Mouse (Mus musculus) lung, embryonic 15.5 days (tissue): ENCODE measurements around the gene Mlec. TPM values are rescaled to one million over a fixed set of nuclear protein-coding genes. Genes with fewer than 3 reads are reported as not detected.
A peak's percentile ranks its signal among the peaks of the same experiment; 100 is the strongest.
"Not testable (repeated sequence)": the region's sequence is repeated elsewhere in the genome, so short reads cannot be mapped to it uniquely, and the experiment has no call there.

Experiments used
- ATAC-seq: fragments of 200-750 bp; cut with Nextera tagmentation; 2 replicates; pipeline ENCODE4 v1.8.0; 2017; ENCODE audit warnings: moderate number of reproducible peaks, borderline replicate concordance; ENCODE audit not compliant: low FRiP score, low TSS enrichment; ENCODE audit errors: extremely low read depth
- H3K27ac ChIP-seq: fragments of 300-500 bp; sonication (generic); 2 replicates; pipeline ENCODE4 v1.5.1; 2015; ENCODE audit warnings: moderate library complexity, mild to moderate bottlenecking, inconsistent platforms
- H3K27me3 ChIP-seq: fragments of 300-500 bp; sonication (generic); 2 replicates; pipeline ENCODE4 v1.6.1; 2015; ENCODE audit warnings: inconsistent platforms
- H3K36me3 ChIP-seq: fragments of 300-500 bp; sonication (generic); 2 replicates; pipeline ENCODE4 v1.6.1; 2015; ENCODE audit warnings: inconsistent platforms
- H3K4me1 ChIP-seq: fragments of 300-500 bp; sonication (generic); 2 replicates; pipeline ENCODE4 v1.6.1; 2015; ENCODE audit warnings: inconsistent platforms
- H3K4me2 ChIP-seq: fragments of 300-500 bp; sonication (generic); 2 replicates; pipeline ENCODE4 v1.6.1; 2015; ENCODE audit warnings: inconsistent platforms, mild to moderate bottlenecking, moderate library complexity
- H3K4me3 ChIP-seq: fragments of 300-500 bp; sonication (generic); 2 replicates; pipeline ENCODE4 v1.5.1; 2015; ENCODE audit warnings: mild to moderate bottlenecking, inconsistent platforms
- H3K9ac ChIP-seq: fragments of 300-500 bp; sonication (generic); 2 replicates; pipeline ENCODE4 v1.6.1; 2015; ENCODE audit warnings: inconsistent platforms
- H3K9me3 ChIP-seq: fragments of 300-500 bp; sonication (generic); 2 replicates; pipeline ENCODE4 v1.6.1; 2016; ENCODE audit warnings: inconsistent platforms
- WGBS: fragments of 180-500 bp; shearing (Covaris S2); methylation state at CpG from one replicate; pipeline ENCODE4 v1.1.7; 2015; 5-methylcytosine and 5-hydroxymethylcytosine counted together
- polyA plus RNA-seq: library from polyadenylated mRNA; unstranded; fragments of >200 nt; fragmentation: Nextera tagmentation; extraction: Ambion mirVana; gene quantifications from 2 replicates; pipeline ENCODE4 v1.2.1, GENCODE M21; 2015

Gene Mlec
- polyA plus RNA-seq, 1 experiment from 2014 or later = 77.0 TPM

DNA sequence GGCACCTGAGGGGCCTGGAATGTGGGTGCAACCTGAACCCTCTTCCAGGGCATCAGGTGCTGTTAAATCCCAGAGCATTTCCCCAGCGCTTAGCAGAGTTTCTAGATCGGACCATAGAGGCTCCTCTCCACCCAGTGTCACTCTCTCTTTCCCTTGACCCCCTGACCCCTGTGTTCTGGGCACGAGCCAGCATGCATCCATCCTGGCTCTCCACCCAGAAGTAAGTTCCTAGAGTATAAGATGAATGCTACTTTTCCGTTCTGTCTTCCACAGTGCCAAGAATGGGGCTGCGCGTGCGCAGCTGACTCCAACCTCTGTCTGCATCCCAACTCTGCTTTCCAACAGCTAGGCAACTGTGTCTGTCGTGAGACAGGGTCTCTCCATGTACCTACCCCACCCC, 12.2 kb upstream of the Mlec start:
- Histone ChIP-seq H3K4me2 (no peak overlapping the region), H3K9me3 (no peaks in the 10 kb centered on the region), H3K4me1 (peaks cover 30% of the 10 kb centered on the region), H3K4me3 (no peak overlapping the region), H3K9ac (no peak overlapping the region), H3K27ac (no peak overlapping the region), H3K36me3 (no peaks in the 10 kb centered on the region), H3K27me3 (no peaks in the 10 kb centered on the region)
- 59% methylated on average over 8 of the region's 8 CpGs for WGBS
- no peak for ATAC-seq

DNA sequence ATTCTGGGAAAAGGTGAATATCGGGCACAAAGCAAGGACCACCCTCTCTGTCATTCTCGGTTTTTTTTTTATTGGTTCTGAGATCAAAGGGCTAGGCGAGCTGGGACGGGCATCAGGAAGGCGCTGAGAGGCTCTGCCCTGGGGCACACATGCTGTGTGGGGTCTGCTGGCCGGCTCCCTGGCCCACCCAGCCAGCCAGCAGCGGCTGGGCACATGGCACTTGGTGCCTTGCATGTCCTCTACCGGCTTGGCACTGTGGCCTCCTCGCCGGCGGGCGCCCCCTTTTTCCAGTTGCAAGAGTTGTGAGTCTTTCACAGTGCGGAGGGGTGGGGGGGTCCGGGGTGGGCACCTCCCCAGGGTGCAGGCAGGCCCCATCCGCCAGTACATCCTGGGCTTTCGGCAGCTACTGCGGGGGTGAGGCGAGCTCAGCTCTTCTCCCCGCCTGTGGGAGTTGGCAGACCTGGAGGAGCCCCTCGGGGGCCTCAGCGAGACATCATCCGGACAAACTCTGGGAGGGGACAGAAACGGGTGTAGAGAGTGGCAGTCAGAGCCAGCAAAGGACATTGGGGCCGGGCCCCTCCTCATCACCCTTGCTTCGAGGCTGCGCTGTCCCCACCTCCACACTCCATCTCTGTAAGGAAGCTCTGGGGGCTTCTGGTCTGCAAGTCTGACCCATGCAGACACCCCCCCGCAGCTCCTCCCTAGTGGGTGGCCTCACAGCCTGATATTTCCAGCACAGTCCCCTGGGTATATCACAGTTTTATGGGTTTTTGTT, 10.8 kb upstream of the Mlec start:
- Histone ChIP-seq H3K27ac (0 out of 2 replicates have a peak overlapping the region, but pooled peaks have one; percentile 24), H3K4me1 (peaks cover 30% of the 10 kb centered on the region), H3K4me2 (peak overlapping the region; percentile 34), H3K9me3 (no peaks in the 10 kb centered on the region), H3K27me3 (no peaks in the 10 kb centered on the region), H3K36me3 (no peaks in the 10 kb centered on the region), H3K4me3 (no peak overlapping the region), H3K9ac (peak overlapping the region; percentile 16; the same call in 1 of the 2 replicates)
- ATAC-seq = peak; percentile 24; the same call in 1 of the 2 replicates
- 40% methylated on average over 27 of the region's 27 CpGs for WGBS

DNA sequence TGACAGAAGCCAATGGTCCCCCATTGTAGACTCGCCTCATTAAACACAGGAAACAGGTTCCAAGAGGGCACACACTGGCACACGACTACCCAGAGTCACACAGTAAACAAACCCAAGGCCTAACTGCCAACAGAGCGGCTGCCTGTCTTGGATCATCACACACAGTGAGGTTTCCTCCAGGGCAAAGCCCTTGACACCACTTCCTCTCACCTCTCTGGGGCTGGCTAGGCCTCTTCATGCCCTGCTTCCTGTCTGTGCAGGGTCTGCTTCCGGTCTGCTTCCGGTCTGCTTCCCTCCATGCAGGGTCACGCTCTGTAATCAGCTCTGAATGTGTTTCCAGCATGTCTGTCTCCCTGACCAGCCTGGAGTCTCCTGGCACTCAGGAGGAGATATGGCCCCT, 9.4 kb upstream of the Mlec start:
- 47% methylated on average over 6 of the region's 6 CpGs for WGBS
- H3K27ac ChIP-seq = peak overlapping the region; percentile 68
- 0 out of 2 replicates have a peak, but pooled peaks have one; percentile 15 for ATAC-seq

DNA sequence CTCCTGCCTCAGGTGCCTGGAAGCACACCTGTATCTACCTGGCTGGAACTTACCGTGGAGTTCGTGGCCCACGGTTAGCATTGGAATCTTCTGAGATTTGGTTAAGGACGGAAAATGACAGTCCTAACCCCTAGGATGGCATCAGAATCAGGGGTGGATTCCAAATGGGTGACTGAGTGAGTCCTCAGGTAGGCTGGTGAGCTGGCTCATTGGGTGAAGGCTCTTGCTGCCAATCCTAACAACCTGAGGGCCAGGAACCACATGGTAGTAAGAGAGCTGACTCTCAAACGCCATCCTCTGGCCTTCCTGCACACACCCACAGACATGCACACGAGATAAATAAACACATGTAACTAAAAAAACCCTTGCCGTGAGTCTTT, 8.8 kb upstream of the Mlec start:
- no peaks in the 10 kb centered on the region for H3K9me3 ChIP-seq
- no peak overlapping the region for H3K9ac ChIP-seq
- H3K36me3 ChIP-seq = no peaks in the 10 kb centered on the region
- H3K27ac ChIP-seq = peak overlapping the region; percentile 68
- peaks cover 38% of the 10 kb centered on the region for H3K4me1 ChIP-seq
- no peak overlapping the region for H3K4me2 ChIP-seq
- H3K4me3 ChIP-seq = no peak overlapping the region
- 65% methylated on average over 7 of the region's 7 CpGs for WGBS
- H3K27me3 ChIP-seq = no peaks in the 10 kb centered on the region
- no peak for ATAC-seq

More for the DNA sequence above, 9.4 kb upstream of the Mlec start:
- no peaks in the 10 kb centered on the region for H3K9me3 ChIP-seq
- no peak overlapping the region for H3K4me2 ChIP-seq
- H3K36me3 ChIP-seq = no peaks in the 10 kb centered on the region
- H3K27me3 ChIP-seq = no peaks in the 10 kb centered on the region
- H3K4me1 ChIP-seq = peaks cover 38% of the 10 kb centered on the region
- no peak overlapping the region for H3K4me3 ChIP-seq
- no peak overlapping the region for H3K9ac ChIP-seq

DNA sequence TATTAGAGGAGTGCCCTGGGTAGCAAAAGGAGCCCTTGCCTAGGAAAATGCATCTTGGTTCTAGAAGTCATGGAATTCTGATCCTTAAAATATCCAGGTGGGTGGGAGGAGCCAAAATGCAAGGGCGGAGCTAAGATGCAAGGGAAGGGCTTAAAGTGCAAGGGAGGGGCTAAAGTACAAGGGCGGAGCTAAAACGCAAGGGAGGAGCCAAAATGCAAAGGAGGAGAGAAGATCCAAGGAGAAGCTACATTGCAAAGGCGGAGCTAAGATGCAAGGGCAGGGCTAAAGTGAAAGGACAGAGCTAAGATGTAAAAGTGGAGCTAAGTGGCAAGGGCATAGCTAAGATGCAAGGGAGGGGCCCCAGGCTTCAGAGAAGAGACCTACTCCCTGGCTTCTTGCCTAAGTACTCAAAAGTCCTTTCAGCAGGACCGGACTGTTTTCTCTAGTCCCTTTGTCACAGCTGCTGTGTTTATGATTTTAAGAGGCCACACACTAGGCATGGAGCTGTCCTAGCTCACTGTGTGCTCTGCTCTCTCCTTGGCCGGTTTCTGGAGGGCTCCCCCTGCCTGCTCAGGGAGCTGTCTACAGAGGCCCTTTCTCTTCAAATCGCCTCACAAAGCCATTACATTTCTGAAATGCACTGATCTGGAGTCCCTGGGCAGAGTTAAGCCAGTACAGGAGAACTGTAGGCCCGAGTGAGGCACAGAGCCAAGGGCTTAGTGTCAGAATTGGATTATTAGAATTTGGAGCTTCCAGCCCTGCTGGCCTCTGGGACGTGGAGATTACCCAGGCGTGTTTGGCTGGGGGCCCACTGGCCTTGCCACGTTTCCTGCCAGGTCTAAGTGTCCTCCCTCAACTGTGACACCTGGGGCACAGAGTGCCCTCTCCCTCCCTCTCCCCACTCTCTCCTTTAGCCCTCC, 8.2 kb upstream of the Mlec start:
- no peak overlapping the region for H3K4me2 ChIP-seq
- 29% methylated on average over 11 of the region's 11 CpGs for WGBS
- no peak overlapping the region for H3K4me3 ChIP-seq
- ATAC-seq = peak; percentile 19; the same call in 1 of the 2 replicates
- H3K27ac ChIP-seq = peak overlapping the region; percentile 68
- H3K27me3 ChIP-seq = no peaks in the 10 kb centered on the region
- no peak overlapping the region for H3K9ac ChIP-seq
- no peaks in the 10 kb centered on the region for H3K36me3 ChIP-seq
- no peaks in the 10 kb centered on the region for H3K9me3 ChIP-seq
- H3K4me1 ChIP-seq = peaks cover 41% of the 10 kb centered on the region

DNA sequence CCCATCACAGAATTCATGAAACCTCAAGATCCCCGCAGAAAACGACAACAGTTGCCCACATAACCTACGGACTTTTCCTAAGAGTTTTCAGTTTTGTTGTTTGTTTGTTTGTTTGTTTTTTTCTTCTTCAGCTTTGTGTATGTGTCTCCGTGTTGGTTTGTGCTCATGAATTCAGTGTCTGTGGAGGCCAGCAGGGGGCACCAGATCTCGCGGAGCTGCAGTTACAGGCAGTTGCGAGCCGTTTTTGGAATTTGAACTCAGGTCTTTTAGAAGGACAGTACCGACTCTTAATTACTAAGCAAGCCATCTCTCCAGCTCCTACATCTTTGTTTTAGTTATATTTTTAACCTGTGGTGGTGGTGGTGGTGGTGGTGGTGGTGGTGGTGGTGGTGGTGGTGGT, 7.4 kb upstream of the Mlec start:
- Histone ChIP-seq H3K9ac (no peak overlapping the region), H3K4me2 (no peak overlapping the region), H3K4me1 (peaks cover 41% of the 10 kb centered on the region), H3K9me3 (no peaks in the 10 kb centered on the region), H3K27ac (no peak overlapping the region), H3K4me3 (no peak overlapping the region), H3K27me3 (no peaks in the 10 kb centered on the region), H3K36me3 (no peaks in the 10 kb centered on the region)
- 59% methylated on average over 9 of the region's 9 CpGs for WGBS
- ATAC-seq = no peak

DNA sequence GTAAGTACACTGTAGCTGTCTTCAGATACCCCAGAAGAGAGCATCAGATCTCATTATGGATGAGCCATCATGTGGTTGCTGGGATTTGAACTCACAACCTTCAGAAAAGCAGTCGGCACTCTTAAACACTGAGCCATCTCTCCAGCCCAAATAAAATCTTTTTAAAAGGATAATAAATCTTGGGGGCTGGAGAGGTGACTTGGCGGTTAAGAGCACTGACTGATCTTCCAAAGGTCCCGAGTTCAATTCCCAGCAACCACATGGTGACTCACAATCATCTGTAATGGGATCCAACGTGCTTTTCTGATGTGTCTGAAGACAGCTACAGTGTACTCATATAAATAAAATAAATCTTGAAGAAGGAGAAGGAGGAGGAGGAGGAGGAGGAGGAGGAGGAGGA, 6.5 kb upstream of the Mlec start:
- not testable (repeated sequence) for ATAC-seq, H3K36me3 ChIP-seq, H3K27me3 ChIP-seq, H3K27ac ChIP-seq, H3K9me3 ChIP-seq, H3K4me3 ChIP-seq, H3K4me2 ChIP-seq, H3K9ac ChIP-seq
- peaks cover 37% of the 10 kb centered on the region for H3K4me1 ChIP-seq
- 72% methylated on average over 4 of the region's 4 CpGs for WGBS

DNA sequence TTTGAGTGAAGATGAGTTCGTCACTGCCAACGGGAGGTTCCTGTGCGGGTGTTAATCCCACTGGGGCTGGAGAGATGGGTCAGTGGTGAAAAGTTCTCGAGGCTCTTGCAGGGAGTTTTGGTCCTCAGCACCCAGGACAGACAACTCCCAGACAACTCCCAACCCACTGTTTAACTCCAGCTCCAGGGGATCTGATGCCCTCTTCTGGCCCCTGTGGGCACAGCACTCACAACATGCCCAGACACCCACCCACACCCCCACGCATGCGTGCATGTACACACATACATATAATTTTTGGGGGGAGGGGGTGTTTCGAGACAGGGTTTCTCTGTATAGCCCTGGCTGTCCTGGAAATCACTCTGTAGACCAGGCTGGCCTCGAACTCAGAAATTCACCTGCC, 5.6 kb upstream of the Mlec start:
- Histone ChIP-seq H3K36me3 (no peaks in the 10 kb centered on the region), H3K4me3 (no peak overlapping the region), H3K9me3 (no peaks in the 10 kb centered on the region), H3K27ac (no peak overlapping the region), H3K4me2 (peak overlapping the region; percentile 32), H3K4me1 (peaks cover 34% of the 10 kb centered on the region), H3K27me3 (no peaks in the 10 kb centered on the region), H3K9ac (no peak overlapping the region)
- no peak for ATAC-seq
- WGBS = 42% methylated on average over 8 of the region's 8 CpGs

DNA sequence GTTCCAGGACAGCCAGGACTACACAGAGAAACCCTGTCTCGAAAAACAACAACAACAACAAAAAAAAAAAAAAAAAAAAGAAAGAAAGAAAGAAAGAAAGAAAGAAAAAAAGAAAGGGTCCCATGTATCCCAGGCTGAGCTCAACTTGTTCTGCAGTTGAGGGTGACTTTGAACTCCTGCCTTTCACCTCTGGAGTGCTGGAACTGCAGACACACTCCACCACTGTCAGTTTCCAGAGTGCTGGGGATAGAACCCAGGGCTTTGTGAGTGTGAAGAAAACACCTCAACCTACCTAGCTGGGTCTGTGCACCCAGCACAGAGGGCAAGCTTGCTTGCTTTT, 3.9 kb upstream of the Mlec start:
- H3K4me2 ChIP-seq, H3K27ac ChIP-seq, H3K9me3 ChIP-seq, H3K9ac ChIP-seq, H3K27me3 ChIP-seq, H3K4me3 ChIP-seq, H3K36me3 ChIP-seq, ATAC-seq: not testable (repeated sequence)
- 87% methylated on average over 1 of the region's 1 CpGs for WGBS
- H3K4me1 ChIP-seq = peaks cover 27% of the 10 kb centered on the region

DNA sequence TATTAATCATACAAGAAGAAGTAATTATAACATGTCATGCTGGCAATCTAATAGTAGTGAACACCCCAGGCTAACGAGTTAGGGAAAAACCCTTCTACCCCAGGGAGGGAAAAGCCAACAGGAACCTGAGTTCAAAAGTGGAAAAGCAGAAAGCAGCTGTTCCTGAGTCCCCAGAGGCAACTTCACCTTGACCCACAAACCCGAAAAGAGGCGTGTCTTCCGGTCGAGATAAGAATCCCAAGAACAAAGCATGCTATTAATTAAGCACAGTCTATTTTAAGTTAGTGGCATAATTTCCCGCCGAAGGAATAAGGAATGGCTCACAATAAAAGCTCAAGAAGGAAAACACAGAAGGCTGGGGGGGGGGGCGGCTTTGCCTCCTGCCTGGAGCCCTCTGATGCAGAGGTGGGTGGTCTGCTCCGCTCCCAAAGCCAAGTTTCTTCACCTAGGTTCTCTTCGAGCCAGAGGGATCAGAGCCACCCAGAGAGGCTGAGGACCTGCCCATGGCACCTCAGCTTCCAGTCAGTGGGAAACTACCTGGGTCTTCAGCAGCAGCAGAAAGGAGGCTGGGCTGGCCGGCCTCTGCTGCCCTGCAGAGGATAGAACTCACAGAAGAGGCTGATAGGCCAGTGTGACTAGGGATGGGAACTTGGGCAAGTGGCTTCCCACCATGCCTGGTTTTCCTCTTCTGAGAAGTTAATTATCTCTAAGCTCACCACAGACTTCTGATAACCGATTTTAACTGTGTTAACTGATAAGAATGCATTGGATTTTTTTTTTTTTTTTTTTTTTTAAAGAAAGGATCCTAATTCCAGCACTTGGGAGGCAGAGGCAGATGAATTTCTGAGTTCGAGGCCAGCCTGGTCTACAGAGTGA, 3.3 kb upstream of the Mlec start:
- H3K4me2 ChIP-seq = no peak overlapping the region
- peaks cover 27% of the 10 kb centered on the region for H3K4me1 ChIP-seq
- no peak overlapping the region for H3K9ac ChIP-seq
- H3K9me3 ChIP-seq = no peaks in the 10 kb centered on the region
- H3K4me3 ChIP-seq = no peak overlapping the region
- WGBS = 34% methylated on average over 13 of the region's 13 CpGs
- H3K27me3 ChIP-seq = no peaks in the 10 kb centered on the region
- no peak for ATAC-seq
- H3K27ac ChIP-seq = peak overlapping the region; percentile 72
- no peaks in the 10 kb centered on the region for H3K36me3 ChIP-seq

DNA sequence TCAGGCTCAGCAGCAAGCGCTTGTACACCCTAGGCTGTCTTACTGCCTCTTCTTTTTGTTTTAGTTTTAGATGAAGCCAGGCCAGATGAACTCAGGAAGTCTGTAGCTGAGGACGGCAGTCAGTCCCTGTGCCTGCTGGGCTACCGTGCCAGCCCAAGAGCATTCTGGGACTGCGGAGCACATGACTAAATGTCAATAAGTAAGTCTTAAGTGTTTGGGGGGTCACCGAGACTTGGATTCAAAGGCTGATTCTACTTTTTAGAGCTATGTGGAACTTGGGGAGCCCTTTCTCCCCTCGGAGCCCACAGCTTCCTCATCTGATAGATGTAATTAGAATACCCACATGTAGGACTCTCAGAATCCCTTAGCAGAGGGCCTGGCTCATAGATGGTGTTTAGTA, 2.7 kb upstream of the Mlec start:
- H3K9ac ChIP-seq = no peak overlapping the region
- 59% methylated on average over 6 of the region's 6 CpGs for WGBS
- H3K4me1 ChIP-seq = peaks cover 28% of the 10 kb centered on the region
- H3K4me2 ChIP-seq = no peak overlapping the region
- peak overlapping the region; percentile 36 for H3K27ac ChIP-seq
- no peaks in the 10 kb centered on the region for H3K36me3 ChIP-seq
- no peaks in the 10 kb centered on the region for H3K9me3 ChIP-seq
- no peak overlapping the region for H3K4me3 ChIP-seq
- ATAC-seq = no peak
- no peaks in the 10 kb centered on the region for H3K27me3 ChIP-seq
